Mouse (Mus musculus) heart, postnatal 0 days (tissue): ENCODE results near the gene Gria4.

ENCODE experiments used
- CTCF ChIP-seq: IDR thresholded peaks from 2 replicates; pipeline ENCODE4 v1.5.1; 2016; ENCODE audit warnings: antibody characterized with exemption, control low read depth, low read depth
- EP300 ChIP-seq: IDR thresholded peaks from 2 replicates; pipeline ENCODE4 v1.6.1; 2016; ENCODE audit warnings: antibody characterized with exemption, low read depth

DNA sequence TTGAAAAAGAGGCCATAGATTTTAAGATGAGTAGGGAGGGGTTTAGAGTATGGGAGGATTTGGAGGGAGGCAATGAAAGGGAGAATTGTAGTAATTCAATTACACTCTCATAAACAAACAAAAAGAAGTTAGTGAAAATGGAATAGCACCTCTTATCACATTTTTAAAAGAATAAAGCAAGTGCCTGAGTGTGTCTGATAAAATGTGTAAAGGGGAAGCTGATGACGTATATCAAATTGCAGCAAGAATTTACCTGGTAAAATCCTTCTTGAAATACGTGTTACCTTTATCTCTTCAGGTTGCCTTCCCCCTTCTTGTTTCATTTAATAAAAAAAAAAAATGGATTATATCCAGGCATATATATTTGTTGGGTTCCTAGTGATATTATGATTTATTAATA lies 1.4 kb upstream of the Gria4 start:
- TF ChIP-seq CTCF (no peak), EP300 (no peak)
